Mouse (Mus musculus): ENCODE data around the gene Snrnp40. TPM values are rescaled to one million over a fixed set of nuclear protein-coding genes. Genes with fewer than 3 reads are reported as not detected.

Snrnp40 gene
- 10 to 100 TPM; 31.2 to 32.6 TPM for total RNA-seq (2021)
- long read RNA-seq, transcript Snrnp40-201 (10 exons, 1,584 nt): major isoform, 31 of 34 reads
- long read RNA-seq, partial matches to known transcripts: 0 of 34 reads
- long read RNA-seq, other reads (novel, unspliced or antisense): 3 of 34 reads

DNA sequence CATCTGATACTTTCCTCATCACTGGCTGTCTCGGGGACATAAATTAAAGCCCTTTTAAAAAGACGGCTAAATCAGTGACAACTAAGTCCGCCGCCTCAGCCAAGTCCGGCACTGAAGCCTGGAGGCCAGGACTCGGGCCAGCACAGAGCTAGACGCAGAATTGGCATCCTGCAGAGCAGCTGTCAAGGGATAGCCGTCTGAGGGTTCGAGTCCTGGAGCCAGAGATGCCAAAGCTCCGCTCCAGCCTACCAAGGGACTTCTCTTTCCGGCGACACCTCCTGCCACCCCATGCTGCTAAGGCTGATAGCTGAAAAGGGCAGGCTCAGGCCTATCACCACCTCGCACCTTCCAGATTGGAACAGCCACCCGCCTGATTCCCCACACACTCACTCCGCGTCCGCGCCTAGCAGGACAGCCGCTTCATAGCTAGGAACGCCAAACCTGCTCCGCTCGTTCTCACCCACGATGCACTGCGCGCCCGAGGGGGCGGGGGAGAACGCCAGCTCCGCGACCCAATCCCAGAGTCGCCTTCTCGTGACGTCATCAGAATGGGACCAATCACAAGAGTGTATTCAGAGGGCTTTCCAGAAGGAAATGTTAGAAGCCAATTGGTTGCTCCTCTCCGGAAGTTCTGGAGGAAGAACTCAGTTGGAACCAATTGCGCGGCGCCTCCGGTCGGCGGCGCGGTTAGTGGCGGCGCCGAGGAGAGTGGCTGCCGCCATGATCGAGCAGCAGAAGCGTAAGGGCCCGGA lies at the start of gene Snrnp40, which contains the start of gene Zcchc17:
Snrnp40 (plus strand) TSS at position 647 of the 752 bp plus-strand sequence.
Zcchc17 (minus strand) TSS at position 458 of the 752 bp plus-strand sequence.
- peak; percentile 98 to 100 for DNase-seq (ENCODE audit: low spot score in 2 of 2)

DNA sequence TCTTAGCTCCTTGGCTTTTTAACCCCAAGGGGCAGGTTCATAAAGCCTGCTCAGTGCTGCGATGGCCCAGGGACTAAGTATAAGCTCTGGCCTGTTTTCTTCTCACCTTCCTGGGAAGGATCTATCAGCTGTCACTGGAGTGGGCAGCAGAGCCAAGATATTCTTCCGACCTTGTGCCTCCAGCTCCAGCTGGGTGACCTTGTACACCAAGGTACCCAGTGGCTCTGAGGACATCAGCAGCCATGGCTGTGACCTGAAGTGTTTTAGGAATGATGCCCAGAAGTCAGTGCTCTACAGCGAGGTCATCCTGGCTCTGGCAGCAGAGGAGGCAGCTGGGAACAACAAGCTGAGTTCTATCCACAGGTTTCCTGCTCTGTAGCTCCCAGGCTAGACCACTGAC lies 47.4 kb upstream of the Snrnp40 start:
- DNase-seq (ENCODE audit: low spot score in 2 of 2): no peak

DNA sequence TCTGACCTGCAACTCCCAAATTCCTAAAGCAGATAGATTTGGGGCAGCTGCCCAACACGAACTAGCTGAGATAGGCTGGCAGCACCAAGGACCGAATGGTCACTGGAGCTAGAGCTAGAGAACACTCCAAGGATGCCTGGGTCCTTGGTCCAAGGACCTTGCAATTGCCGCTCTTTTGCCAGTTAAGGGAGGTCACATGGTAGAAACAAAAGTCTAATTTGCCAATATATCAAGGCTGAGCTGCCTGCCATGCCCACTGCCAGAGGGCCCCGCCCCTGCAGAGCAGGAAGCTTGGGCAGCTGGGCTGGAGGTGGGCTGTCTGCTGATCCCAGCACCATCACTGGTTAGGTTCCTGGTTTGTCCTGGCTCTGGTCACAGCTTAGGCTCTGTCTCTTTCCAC lies 46.4 kb upstream of the Snrnp40 start:
- DNase-seq (ENCODE audit: low spot score in 2 of 2): no peak

DNA sequence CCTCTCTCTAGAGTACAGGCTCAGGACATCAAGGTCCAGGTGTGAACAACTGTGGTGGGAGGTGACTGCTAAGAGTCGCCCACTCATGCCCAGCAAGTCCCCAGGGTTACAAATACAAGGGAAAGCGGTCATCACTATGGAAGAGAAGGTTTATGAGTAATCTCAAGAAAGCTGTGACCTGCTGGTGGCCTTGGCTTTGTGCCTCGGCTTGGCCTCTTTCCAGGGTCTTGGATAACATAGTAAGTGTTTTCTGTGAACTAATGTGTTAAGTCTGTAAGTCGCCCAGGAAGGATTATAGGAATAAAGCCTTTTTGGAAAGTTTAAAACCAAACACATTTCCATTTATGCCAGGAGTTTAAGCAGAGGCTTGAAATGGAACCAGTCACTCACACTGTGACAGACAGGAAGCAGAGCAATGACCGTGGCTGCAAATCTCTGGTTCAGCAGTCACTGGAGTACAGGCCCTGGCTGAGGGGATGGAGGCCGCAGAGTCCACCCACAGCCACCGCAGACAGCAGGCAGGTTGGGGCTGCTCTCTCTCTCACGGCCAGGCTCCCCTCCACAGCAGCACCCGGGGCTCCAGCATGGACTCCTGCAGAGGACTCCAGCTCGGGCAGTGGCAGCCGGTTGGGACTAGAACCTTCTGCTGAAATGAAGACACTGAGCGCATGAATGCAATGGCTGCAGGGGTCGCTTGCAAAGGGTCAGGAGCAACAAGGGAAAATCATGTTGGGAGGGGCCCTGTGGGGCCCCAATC lies 44.0 kb upstream of the Snrnp40 start:
- DNase-seq (ENCODE audit: low spot score in 2 of 2): no peak

DNA sequence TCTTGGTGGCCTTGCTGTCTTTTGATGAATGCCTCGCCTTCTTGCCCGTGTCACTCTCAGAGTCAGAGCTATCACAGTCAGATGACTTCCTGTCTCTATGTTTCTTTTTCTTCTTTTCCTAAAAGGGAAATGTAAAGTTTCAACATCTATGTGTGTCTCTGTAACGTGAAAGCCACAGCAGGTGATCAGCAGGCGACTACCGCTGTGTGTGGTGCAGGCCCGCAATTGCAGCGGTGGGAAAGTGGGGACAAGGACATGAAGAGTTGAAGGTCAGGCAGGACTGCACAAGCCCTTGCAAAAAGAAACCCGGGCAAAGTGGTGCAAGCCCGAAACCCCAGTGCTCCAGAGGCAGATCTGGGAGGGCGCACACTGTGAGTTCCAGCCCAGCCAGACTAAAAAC lies 43.2 kb upstream of the Snrnp40 start:
- DNase-seq (ENCODE audit: low spot score in 2 of 2): no peak

DNA sequence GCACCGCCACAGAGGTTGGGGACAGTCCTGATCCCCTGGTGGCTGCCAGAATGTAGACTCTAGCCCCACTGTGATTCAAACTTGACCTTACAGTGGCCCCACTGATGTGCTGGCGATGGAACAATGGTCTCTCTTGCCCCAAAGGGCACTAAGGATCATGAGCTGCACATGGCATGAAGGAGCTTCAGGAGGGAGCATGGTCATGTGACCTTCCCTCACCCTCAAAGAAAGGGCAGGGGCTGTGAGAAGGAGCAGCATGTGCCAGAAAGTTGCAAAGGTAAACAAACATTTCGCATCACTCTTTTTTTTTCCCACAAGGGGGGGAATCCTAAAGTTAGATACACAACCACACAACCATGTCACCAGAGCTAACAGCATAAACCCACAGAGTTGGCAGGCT lies 41.8 kb upstream of the Snrnp40 start:
- DNase-seq (ENCODE audit: low spot score in 2 of 2): no peak

DNA sequence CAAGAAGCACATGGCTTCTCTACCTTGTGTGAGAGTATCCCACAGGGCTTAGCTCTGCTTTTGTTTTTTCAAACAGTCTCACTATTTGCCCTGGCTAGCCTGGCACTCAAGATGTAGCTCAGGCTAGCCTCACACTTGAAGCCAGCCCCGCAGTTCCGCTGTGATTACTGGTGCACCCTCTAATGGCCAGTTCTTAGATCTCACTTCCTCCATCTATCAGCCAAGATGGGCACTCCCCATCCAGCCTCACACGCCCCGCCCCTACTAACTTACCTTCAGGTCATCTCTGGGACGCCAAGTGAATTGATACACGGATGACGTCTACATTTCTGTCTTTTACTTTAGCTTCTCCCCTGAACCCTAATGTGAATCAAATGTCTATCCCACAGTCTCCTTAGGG lies 40.4 kb upstream of the Snrnp40 start:
- DNase-seq (ENCODE audit: low spot score in 2 of 2): no peak

DNA sequence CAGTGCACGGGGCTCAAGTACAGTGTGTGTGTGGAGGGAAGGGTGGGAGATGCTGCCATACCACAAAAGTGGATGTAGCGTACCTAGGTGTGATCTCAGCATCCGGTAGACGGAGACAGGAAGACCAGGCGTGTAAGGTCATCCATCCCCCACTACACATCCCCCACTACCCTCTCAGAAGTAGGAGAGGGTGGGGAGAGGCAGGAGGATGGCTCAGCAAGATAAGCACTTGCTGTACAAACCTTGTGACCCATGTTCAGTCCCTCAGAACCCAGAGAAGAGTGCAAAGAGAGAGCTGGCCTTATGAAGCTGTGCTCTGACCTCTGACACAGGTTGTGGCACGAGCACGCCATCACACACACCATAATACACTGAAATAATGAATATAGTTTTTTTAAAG lies 38.3 kb upstream of the Snrnp40 start:
- DNase-seq (ENCODE audit: low spot score in 2 of 2): no peak

DNA sequence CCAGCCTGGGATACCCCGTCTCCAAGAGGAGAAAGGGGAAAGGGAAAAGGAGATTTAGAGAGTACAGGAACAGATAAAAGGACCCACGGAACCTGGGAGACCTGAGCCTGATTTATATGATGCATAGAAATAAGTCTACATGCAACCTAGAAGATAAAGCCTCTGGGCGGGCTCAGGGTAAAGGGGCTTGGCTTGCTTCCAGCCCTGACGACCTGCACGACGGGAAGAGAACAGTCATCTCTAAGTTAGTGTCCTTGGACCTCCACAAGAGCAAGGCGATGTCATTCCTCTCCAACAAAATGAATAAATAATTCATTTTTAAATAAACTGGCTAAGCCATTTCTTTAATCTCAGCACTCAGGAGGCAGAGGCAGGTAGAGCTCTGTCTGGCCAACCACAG lies 37.4 kb upstream of the Snrnp40 start:
- DNase-seq (ENCODE audit: low spot score in 2 of 2): no peak

DNA sequence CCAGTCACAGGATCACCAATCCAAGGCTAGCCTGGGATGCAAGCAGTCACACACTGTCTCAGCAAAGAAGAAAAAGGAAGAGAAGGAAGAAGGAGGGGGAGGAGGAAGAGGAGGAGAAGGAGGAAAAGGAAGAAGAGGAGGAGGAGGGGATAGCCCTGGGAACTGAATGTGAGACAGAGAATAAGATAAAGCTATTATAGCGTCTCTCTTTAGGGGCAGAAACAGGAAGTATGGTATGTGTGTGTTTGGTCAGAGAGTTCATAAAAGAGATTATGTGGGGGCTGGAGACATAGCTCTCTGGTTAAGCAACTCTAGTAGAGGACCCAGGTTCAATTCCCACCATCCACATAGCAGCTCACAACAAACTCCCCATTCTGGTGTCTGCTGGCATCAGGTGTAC lies 36.8 kb upstream of the Snrnp40 start:
- DNase-seq (ENCODE audit: low spot score in 2 of 2): no peak

DNA sequence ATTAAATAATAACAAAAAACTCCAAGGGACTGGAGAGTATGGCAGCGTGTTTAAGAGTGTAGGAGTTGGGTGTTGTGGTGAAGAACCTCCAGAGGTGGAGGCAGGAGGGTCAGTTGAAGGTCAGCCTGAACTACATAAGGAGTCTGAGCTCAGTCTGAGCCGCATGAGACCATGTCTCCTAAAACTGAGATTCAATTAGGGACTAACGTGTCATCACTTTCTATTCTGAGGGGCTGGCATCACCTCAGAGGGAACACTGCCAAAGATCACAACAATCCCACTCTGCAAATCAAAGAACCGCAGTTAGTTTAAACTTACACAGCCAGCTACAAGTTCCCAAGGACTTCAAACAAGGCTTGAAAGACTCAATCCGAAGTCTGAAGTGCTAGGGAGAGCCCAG lies 36.3 kb upstream of the Snrnp40 start:
- DNase-seq (ENCODE audit: low spot score in 2 of 2): no peak

DNA sequence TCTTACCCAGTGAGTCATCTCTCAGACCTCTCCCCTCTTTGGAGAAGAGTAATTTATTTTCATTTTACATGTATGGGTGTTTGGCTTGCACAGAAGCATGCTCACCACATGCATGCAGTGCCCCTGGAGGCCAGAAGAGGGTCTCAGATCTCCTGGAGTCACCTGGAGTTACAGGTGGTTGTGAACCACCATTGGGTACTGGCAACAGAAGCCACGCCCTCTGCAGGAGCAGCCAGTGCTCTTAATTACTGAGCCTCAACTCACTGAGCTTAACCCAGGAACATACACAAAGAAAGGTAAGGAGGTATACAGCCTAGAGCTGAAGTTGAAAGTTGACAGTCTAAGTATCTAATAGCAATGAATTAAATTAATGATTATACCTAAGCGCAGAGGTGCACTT lies 34.5 kb upstream of the Snrnp40 start:
- no peak for DNase-seq (ENCODE audit: low spot score in 2 of 2)

DNA sequence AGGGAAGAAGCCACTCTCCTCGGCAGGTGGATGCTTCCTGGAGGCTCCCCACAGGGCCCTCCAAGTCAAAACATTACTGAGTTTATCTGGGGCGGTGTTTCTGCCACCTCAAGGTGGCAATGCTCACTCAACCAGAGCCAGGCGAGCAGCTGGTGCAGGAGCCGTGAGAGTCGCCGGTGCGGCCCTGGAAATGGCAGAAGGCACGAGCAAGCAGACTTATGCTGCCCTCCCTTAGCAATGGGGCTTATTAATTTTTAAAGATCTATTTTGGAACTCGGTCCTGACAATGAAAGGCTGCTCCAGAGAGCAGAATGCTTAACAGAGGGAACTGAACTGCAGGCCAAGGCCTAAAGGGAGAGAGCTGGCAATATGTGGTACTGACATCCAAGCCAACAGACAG lies 32.6 kb upstream of the Snrnp40 start:
- no peak for DNase-seq (ENCODE audit: low spot score in 2 of 2)

DNA sequence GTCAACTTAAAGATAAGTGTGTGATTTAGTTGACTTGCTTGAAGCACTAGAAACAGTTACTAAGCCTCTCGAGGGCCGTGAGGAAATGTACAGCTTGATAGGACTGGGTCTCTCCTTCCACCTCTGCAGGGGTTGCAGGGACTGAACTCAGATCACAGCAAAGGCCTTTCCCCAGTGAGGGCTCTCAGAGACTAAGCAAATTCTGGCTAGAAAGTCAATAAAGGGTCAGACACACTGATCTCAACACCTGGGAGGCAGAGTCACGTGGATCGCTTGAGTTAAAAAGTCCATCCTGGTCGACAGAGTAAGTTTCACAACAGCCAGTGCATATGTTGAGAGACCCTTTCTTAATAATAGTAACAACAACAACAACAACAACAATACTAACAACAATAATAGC lies 24.1 kb upstream of the Snrnp40 start:
- DNase-seq (ENCODE audit: low spot score in 2 of 2): no peak

DNA sequence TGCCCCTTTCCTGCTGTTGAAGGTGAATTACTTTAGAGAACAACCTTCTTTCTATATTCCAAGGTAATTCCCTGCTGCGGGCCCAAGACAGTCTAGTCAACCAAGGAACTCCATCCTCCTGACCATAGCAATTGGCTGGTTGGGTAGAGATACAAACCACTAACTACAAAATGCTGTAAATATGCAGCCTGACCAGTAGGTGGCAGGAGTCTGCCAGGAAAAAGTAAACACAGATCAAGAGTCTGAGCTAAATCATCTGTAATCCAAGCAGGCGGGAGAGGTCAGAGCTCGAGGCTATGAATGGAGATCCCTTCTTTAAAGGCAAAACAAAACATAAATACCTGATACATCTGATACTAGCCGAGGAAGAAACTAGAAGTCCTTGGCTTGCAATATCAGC lies 18.2 kb upstream of the Snrnp40 start:
- peak; percentile 35 to 64 for DNase-seq (ENCODE audit: low spot score in 2 of 2)

DNA sequence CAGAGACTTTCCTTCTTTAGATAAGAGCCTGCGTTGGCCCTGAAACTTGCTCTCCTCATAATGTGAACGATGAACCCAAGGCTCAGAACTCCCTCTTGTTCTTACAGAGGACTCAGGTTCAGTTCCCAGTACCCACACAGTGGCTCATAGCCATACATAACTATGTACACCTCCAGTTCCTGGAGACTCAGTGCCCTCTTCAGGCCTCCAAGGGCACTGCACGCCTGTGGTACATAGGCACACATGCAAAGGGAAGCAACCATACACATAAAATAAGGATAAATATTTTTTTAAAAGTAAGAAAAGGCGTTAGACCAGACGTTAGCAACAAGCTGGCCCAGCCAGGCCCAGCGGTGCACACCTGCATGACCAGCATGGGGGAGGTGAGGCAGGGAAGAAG lies 10.3 kb upstream of the Snrnp40 start:
- DNase-seq (ENCODE audit: low spot score in 2 of 2): no peak

DNA sequence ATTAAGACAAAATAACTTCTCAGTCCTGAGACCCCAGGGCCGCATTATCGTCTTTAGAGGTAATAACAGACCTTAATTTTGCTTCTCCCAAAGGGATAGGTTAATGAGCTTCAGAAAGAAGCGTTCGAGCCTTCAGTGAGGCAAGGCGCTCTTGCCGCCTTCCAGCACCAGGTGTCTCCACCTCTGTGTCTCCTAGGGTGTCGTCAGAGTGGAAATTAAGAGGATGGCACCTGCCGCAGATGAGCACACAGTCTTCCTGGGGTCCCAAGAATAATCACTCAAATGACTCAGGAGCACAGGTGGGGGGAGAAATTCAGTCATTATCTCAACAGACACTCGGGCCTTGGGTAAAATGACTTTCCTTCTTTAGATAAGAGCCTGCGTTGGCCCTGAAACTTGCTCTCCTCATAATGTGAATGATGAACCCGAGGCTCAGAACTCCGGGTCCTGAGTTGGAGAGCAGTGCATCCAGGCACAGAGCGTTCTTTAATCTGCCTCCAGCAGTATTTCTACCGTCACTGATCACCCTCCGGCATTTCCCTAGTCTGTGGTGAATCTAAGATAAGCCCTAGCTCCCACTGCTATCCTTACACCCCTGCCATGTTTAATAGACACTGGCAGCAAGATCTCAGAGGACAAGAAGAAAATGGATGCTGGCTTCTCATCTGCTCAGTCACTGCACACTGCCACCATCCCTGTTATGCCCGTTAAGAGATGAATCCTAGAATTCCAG lies 9.1 kb upstream of the Snrnp40 start:
- no peak for DNase-seq (ENCODE audit: low spot score in 2 of 2)

DNA sequence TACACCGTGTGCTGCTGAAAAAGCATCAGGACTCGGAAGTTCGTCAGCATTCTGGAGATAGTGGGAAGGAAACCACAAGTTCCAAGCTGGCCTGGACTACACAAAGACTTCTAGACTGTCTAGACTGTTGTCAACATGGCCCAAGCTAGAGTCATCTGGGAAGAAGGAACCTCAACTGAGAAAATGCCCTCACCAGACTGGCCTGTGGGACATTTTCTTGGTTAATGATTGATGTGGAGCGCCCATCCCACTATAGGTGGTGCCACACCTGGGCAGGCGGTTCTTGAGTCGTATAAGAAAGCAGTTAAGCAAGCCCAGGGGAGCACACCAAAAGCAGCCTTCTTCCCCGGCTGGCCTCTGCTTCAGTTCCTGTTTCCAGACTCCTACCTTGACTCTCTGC lies 7.3 kb upstream of the Snrnp40 start:
- no peak for DNase-seq (ENCODE audit: low spot score in 2 of 2)

DNA sequence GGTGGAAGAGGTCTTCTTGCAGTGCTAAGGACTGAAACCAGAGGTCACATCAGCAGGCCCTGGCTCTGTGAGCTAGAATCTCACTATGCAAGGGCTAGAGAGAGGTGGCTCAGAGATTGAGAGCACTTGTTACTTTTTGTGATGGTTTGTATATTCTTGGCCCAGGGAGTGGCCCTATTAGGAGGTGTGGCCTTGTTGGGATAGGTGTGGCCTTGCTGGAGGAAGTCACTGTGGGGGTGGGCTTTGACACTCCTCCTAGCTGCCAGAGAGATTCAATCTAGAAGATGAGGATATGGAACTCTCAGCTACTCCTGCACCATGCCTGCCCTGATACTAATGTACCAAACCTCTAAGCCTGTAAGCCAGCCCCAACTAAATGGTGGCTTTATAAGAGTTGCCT lies 2.0 kb upstream of the Snrnp40 start:
- no peak for DNase-seq (ENCODE audit: low spot score in 2 of 2)

DNA sequence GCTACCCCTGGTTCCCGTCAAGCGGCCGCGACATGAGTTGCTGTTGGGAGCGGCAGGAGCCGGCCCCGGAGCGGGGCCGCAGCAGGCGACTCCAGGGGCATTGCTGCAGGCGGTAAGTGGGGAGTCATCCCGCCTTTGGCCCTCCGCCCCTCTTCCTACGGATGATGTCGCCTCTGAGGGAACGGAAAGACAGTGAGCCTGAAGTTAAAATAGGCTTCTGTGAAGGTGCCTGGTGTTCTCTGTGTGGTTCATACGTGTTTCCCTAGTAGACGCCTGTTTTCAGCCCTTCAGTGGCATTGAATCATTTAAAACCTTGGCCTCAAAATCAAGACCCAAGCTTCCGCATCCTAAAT lies 282 bp downstream of the Snrnp40 start:
- no peak for DNase-seq (ENCODE audit: low spot score in 2 of 2)

DNA sequence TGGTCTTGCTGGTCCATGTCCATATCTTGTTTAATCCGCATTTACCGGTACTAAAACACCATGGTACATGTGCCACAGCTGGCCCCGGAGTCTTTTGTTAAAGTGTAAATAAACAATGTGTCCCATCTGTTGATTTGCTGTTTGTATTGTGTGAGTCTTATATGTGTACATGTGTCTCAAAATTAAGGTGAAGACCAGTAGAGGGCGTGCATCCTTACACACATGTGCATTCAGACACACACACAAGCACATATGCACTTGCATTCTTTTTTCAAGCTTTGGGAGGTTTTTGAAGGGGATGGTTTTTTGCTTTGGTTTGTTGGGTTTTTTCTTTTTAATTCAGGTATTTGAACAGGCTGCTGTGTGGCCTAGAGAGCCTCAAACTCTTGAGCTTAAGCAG lies 16.7 kb downstream of the Snrnp40 start:
- DNase-seq (ENCODE audit: low spot score in 2 of 2): no peak

DNA sequence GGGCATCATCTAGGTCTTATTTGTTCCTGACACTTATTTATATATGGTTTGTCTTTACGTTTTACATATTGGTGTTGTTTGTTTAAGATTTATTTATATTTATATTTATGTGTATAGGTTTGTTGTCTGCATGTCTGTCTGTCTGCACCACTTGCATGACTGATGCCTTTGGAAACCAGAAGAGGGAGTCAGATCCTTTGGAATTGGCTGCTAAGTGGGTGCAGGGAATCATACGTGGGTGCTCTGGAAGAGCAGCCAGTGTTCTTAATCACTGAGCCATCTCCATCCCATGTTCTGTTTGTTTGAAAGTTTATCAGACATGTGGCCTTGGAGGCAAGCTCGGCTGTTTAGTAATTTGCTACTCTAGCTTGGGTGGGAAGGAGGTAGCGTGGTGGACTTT lies 17.6 kb downstream of the Snrnp40 start:
- peak; percentile 11 to 53 for DNase-seq (ENCODE audit: low spot score in 2 of 2)

All from layer of hippocampus, adult 18-20 months (tissue).